ENCODE assay signal across 12 mouse cellular contexts in the genomic region with DNA sequence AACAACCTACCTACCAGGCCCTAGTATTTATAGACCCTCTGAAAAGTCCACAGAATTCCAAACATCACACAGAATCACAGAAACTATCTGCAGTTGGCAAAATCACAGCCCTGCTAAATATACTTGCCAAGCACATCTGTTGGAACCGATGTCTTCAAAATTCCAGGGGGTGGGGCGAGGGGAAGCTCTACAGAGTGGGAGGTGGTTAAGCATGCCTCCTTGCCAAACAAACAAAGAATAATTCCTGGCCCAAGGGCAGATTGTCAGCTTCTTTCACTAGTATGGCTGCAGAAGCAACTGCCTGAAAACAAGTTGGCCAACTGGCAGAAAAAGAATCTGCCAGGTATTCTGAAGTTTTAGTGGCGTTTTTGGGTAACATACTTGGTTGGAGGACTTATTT. TPM values are rescaled to one million over a fixed set of nuclear protein-coding genes. Genes with fewer than 3 reads are reported as not detected.
A peak's percentile ranks its signal among the peaks of the same experiment; 100 is the strongest.
DNase-seq lines count a peak whose midpoint lies in the region; ATAC-seq and TF ChIP-seq lines count a peak whose summit lies in the region.
"Had no signal": no experiment of that assay in that cellular context is flagged by ENCODE, and none has a peak within 500 bp of the region (broad histone marks: within the 10 kb centered on the region; RNA-seq: fewer than 3 reads in every experiment).

No protein-coding gene starts in this region.

- H3K27ac ChIP-seq in kidney, adult 2 months (ENCODE audit: insufficient read depth, low read depth, low read length) = no peak overlapping the region
- H3K27ac ChIP-seq in kidney, embryonic 15.5 days = no peak overlapping the region
- H3K27ac ChIP-seq: forebrain, embryonic 13.5 days; heart, embryonic 13.5 days; kidney, postnatal 0 days; limb, embryonic 12.5 days had no signal

- 53% methylated on average over 3 of the region's 3 CpGs for WGBS in kidney, adult 2 months
- 71% methylated on average over 3 of the region's 3 CpGs for WGBS in kidney, embryonic 15.5 days

- intact Hi-C loops in heart, postnatal 10 days (cut with DNase I) = no loop called here

- H3K36me3 ChIP-seq in kidney, adult 2 months (ENCODE audit: control insufficient read depth, insufficient read depth, low read length) = no peaks in the 10 kb centered on the region
- no peaks in the 10 kb centered on the region for H3K36me3 ChIP-seq in kidney, embryonic 15.5 days
- H3K36me3 ChIP-seq: heart, embryonic 13.5 days; limb, embryonic 12.5 days had no signal

- TF ChIP-seq POLR2A in kidney, adult 2 months (IDR thresholded peaks at IDR 0.05; ENCODE audit: low read depth, low read length) = no peak

- no peak overlapping the region for H3K9ac ChIP-seq in kidney, embryonic 15.5 days
- H3K9ac ChIP-seq: forebrain, embryonic 13.5 days; heart, embryonic 13.5 days; limb, embryonic 12.5 days had no signal

- no peaks in the 10 kb centered on the region for H3K9me3 ChIP-seq in kidney, embryonic 15.5 days (replicated peaks)
- H3K9me3 ChIP-seq: forebrain, embryonic 13.5 days; heart, embryonic 13.5 days; limb, embryonic 12.5 days had no signal

- no peak overlapping the region for H3K4me2 ChIP-seq in kidney, embryonic 15.5 days
- H3K4me2 ChIP-seq: forebrain, embryonic 13.5 days; heart, embryonic 13.5 days; limb, embryonic 12.5 days had no signal

- 0 out of 2 replicates have a peak, but pooled peaks cover 2% of the 10 kb centered on the region for H3K4me1 ChIP-seq in kidney, adult 2 months (ENCODE audit: control insufficient read depth, insufficient read depth, low read length)
- no peaks in the 10 kb centered on the region for H3K4me1 ChIP-seq in kidney, embryonic 15.5 days
- H3K4me1 ChIP-seq: forebrain, embryonic 13.5 days; heart, embryonic 13.5 days; limb, embryonic 12.5 days had no signal

- H3K27me3 ChIP-seq in kidney, adult 2 months (replicated peaks; ENCODE audit: control insufficient read depth, insufficient read depth, low read length) = no peaks in the 10 kb centered on the region
- H3K27me3 ChIP-seq in kidney, embryonic 15.5 days = no peaks in the 10 kb centered on the region
- H3K27me3 ChIP-seq: forebrain, embryonic 13.5 days; heart, embryonic 13.5 days; limb, embryonic 12.5 days had no signal

- DNase-seq in kidney, adult 2 months = peak; percentile 57
- DNase-seq in fibroblast of lung, adult 2 months (ENCODE audit: low read depth) = peak; percentile 17
- peak; percentile 64 to 66 for DNase-seq in heart, postnatal 10 days
- DNase-seq in lung, postnatal 14 days = peak; percentile 38
- no peak for DNase-seq in layer of hippocampus, adult 8-10 months (ENCODE audit: low spot score in 2 of 2)
- no peak for DNase-seq in cerebellum, adult 9-10 months
- DNase-seq: retina, postnatal 1 day had no signal

- H3K4me3 ChIP-seq in kidney, adult 2 months (ENCODE audit: insufficient read depth, low read depth, low read length) = no peak overlapping the region
- no peak overlapping the region for H3K4me3 ChIP-seq in kidney, embryonic 15.5 days (replicated peaks)
- H3K4me3 ChIP-seq: forebrain, embryonic 13.5 days; heart, embryonic 13.5 days; limb, embryonic 12.5 days had no signal

- ATAC-seq in kidney, embryonic 15.5 days (replicated peaks; ENCODE audit: low FRiP score) = no peak
- ATAC-seq: forebrain, embryonic 13.5 days had no signal

- no peak for TF ChIP-seq CTCF in kidney, adult 2 months (conservative IDR thresholded peaks at IDR 0.05; ENCODE audit: insufficient read depth, insufficient read length, low read depth, low read length)

RNA-seq across cellular contexts. Expression of a gene that starts 9.7 kb away (rescaled TPM):
- not detected in 2 replicates for polyA plus RNA-seq in kidney, adult 2 months (2012; rRNA removed)
- polyA plus RNA-seq in kidney, embryonic 15.5 days (2015; fragmentation: Nextera tagmentation; extraction: Ambion mirVana) = not detected in 2 replicates
- under 1 TPM; 0.17 TPM for total RNA-seq in heart, postnatal 10 days (2021)
- under 1 TPM in 1 of 4 experiments, not detected in 3; 0.20 TPM for total RNA-seq in layer of hippocampus, adult 8-10 months (2022)
- polyA plus RNA-seq: forebrain, embryonic 13.5 days; limb, embryonic 12.5 days had no signal

RNA-seq across cellular contexts. Expression of a gene that starts 24.4 kb away (rescaled TPM):
- polyA plus RNA-seq in kidney, adult 2 months (2012; rRNA removed) = not detected in 2 replicates
- 0.17 TPM in 1 of 2 replicates, not detected in the other for polyA plus RNA-seq in kidney, embryonic 15.5 days (2015; fragmentation: Nextera tagmentation; extraction: Ambion mirVana)
- not detected for total RNA-seq in heart, postnatal 10 days (2021)
- not detected for total RNA-seq in layer of hippocampus, adult 8-10 months (2022)
- polyA plus RNA-seq: forebrain, embryonic 13.5 days; heart, embryonic 13.5 days; kidney, postnatal 0 days; limb, embryonic 12.5 days had no signal

RNA-seq across cellular contexts. Expression of a gene that starts 32.7 kb away (rescaled TPM):
- not detected in 2 replicates for polyA plus RNA-seq in kidney, adult 2 months (2012; rRNA removed)
- polyA plus RNA-seq in kidney, embryonic 15.5 days (2015; fragmentation: Nextera tagmentation; extraction: Ambion mirVana) = 0.38 TPM in 1 of 2 replicates, not detected in the other
- total RNA-seq in heart, postnatal 10 days (2021) = not detected
- total RNA-seq in layer of hippocampus, adult 8-10 months (2022) = not detected
- polyA plus RNA-seq: forebrain, embryonic 13.5 days; heart, embryonic 13.5 days; kidney, postnatal 0 days; limb, embryonic 12.5 days had no signal

RNA-seq across cellular contexts. Expression of a gene that starts 40.2 kb away (rescaled TPM):
- polyA plus RNA-seq in kidney, adult 2 months (2012; rRNA removed) = not detected in 2 replicates
- polyA plus RNA-seq in kidney, embryonic 15.5 days (2015; fragmentation: Nextera tagmentation; extraction: Ambion mirVana) = 10.2 and 11.1 TPM in 2 replicates
- not detected for total RNA-seq in heart, postnatal 10 days (2021)
- total RNA-seq in layer of hippocampus, adult 8-10 months (2022) = not detected
- polyA plus RNA-seq: forebrain, embryonic 13.5 days; limb, embryonic 12.5 days had no signal

RNA-seq across cellular contexts. Expression of a gene that starts 57.0 kb away (rescaled TPM):
- polyA plus RNA-seq in kidney, adult 2 months (2012; rRNA removed) = not detected in 2 replicates
- 0.04 TPM in 1 of 2 replicates, not detected in the other for polyA plus RNA-seq in kidney, embryonic 15.5 days (2015; fragmentation: Nextera tagmentation; extraction: Ambion mirVana)
- not detected for total RNA-seq in heart, postnatal 10 days (2021)
- total RNA-seq in layer of hippocampus, adult 8-10 months (2022) = not detected
- polyA plus RNA-seq: forebrain, embryonic 13.5 days; heart, embryonic 13.5 days; kidney, postnatal 0 days; limb, embryonic 12.5 days had no signal

Comparison
In these comparisons a context has a peak if more than half of its experiments do, and no peak if none do; other contexts are left out.
1. DNase-seq: peak in kidney, adult 2 months (single experiment), fibroblast of lung, adult 2 months (single experiment), heart, postnatal 10 days (2 of 2) and lung, postnatal 14 days (single experiment); none in layer of hippocampus, adult 8-10 months (0 of 2) and cerebellum, adult 9-10 months (single experiment).